Mouse (Mus musculus) CH12F3 (cell line): ENCODE data around the gene Taf1b.

ENCODE experiments used
- in situ Hi-C: fragments of 300-500 bp; cut with MboI; formaldehyde crosslinking; loops from 2 replicates; pipeline ENCODE4 v1.14.3; 2020; ENCODE audit warnings: low sequenced_read_pairs

Taf1b gene

GRCm38 (mm10) chr12:24600074-24600473, 101.9 kb downstream of the Taf1b start:
- in situ Hi-C loops = no loop called here

DNA sequence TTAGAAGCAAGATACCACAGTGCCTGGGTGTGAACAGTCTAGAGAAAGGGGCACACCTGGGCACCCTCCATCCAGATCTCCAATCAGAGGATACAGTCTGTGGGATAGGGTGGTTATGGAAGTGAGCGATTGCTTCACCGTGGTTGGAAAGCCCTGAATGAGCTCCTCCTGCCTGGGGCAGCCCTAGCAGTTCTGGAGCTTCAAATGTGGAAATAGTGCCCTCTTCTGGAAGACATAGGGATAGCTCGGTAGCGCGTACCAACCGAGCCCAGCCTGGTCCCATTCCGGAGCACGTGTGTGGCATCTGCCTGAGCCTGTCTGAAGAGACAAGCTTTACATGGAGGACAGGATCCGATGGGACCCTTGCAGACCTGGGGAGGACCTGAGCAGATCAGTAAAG, 102.6 kb downstream of the Taf1b start:
- in situ Hi-C loops = no loop called here

- in situ Hi-C loops = no loop called here
Measured at GRCm38 (mm10) chr12:24603266-24603665, 105.1 kb downstream of the Taf1b start.

DNA sequence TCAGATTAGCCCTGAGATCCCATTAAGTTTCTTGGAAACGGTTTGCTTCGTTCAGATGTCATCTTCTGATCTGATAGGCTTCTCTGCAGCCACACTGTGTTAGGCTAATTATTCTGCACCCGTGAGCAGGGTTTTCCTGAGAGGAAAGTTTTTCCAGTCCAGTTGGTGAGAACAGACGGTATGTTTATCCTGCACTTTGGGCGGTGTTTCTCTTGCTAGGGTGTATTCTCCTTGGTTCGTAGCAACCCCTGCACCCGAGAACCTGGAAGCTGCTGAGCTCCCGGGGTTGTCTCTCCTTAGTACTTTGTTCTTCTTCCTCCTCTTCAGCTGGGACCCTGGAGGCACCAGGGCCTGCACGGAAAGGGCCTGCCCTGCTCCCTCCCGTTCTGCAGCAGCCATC, 108.0 kb downstream of the Taf1b start:
- in situ Hi-C loops = no loop called here
